Mouse (Mus musculus): ENCODE results near the gene Gm21783. TPM values are rescaled to one million over a fixed set of nuclear protein-coding genes. Genes with fewer than 3 reads are reported as not detected.
"Not testable (repeated sequence)": the region's sequence is repeated elsewhere in the genome, so short reads cannot be mapped to it uniquely, and the experiment has no call there.

Gene Gm21783
- not detected in 2 replicates for total RNA-seq (2015; ENCODE audit: low replicate concordance)
- not detected in 2 replicates for total RNA-seq (2017; ENCODE audit: low replicate concordance)

DNA sequence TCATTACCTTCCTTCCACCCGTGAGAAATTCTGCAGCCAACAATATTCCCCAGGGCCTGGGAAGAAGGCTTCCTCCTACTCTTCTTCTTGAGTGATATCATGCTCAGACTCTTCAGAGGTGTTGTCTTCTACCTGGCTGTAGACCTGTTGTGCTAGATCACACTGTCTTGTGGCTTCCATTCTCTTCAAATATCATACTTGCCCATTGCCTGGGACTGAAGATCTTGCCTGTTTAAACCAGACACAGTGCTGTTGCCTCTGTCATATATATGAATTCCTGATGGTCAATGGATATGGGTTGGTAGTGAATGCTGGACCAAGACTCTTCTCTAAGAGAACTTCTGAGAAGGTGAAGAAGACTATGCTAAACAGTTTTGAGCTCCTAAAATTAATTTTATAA lies at the start of gene Gm21783:
Gene Gm21783 (minus strand): TSS at position 101 of the 400 bp plus-strand sequence.
- not testable (repeated sequence) for ATAC-seq (replicated peaks; ENCODE audit: low FRiP score, poor library complexity, severe bottlenecking)

All from erythroid progenitor cell, adult 5-6 weeks (primary cell).